Mouse (Mus musculus) intestine, embryonic 15.5 days (tissue): ENCODE data around the gene Rap1gds1. TPM values are rescaled to one million over a fixed set of nuclear protein-coding genes. Genes with fewer than 3 reads are reported as not detected.
A peak's percentile ranks its signal among the peaks of the same experiment; 100 is the strongest.

Experiments
- ATAC-seq: fragments of 200-750 bp; cut with Nextera tagmentation; 2 replicates; pipeline ENCODE4 v1.8.0; 2017; ENCODE audit warnings: moderate TSS enrichment, moderate library complexity
- H3K27ac ChIP-seq: fragments of 300-500 bp; sonication (generic); 2 replicates; pipeline ENCODE4 v1.5.1; 2015; ENCODE audit warnings: mild to moderate bottlenecking, inconsistent platforms
- H3K27me3 ChIP-seq: fragments of 300-500 bp; sonication (generic); replicated peaks from 2 replicates; pipeline ENCODE4 v1.6.1; 2015; ENCODE audit warnings: inconsistent platforms
- H3K36me3 ChIP-seq: fragments of 300-500 bp; sonication (generic); 2 replicates; pipeline ENCODE4 v1.6.1; 2015; ENCODE audit warnings: inconsistent platforms
- H3K4me1 ChIP-seq: fragments of 300-500 bp; sonication (generic); replicated peaks from 2 replicates; pipeline ENCODE4 v1.6.1; 2015; ENCODE audit warnings: inconsistent platforms
- H3K4me2 ChIP-seq: fragments of 300-500 bp; sonication (generic); replicated peaks from 2 replicates; pipeline ENCODE4 v1.6.1; 2015; ENCODE audit warnings: mild to moderate bottlenecking, inconsistent platforms
- H3K4me3 ChIP-seq: fragments of 300-500 bp; sonication (generic); replicated peaks from 2 replicates; pipeline ENCODE4 v1.5.1; 2015; ENCODE audit warnings: inconsistent platforms
- H3K9ac ChIP-seq: fragments of 300-500 bp; sonication (generic); 2 replicates; pipeline ENCODE4 v1.6.1; 2015; ENCODE audit warnings: inconsistent platforms
- H3K9me3 ChIP-seq: fragments of 300-500 bp; sonication (generic); 2 replicates; pipeline ENCODE4 v1.6.1; 2016; ENCODE audit warnings: inconsistent platforms
- WGBS: fragments of 180-500 bp; shearing (Covaris S2); methylation state at CpG from one replicate; pipeline ENCODE4 v1.1.7; 2015; 5-methylcytosine and 5-hydroxymethylcytosine counted together
- polyA plus RNA-seq: library from polyadenylated mRNA; unstranded; fragments of >200 nt; fragmentation: Nextera tagmentation; extraction: Ambion mirVana; gene quantifications from 2 replicates; pipeline ENCODE4 v1.2.1, GENCODE M21; 2015

Rap1gds1 gene
- polyA plus RNA-seq, 1 experiment from 2014 or later = 53.2 TPM

DNA sequence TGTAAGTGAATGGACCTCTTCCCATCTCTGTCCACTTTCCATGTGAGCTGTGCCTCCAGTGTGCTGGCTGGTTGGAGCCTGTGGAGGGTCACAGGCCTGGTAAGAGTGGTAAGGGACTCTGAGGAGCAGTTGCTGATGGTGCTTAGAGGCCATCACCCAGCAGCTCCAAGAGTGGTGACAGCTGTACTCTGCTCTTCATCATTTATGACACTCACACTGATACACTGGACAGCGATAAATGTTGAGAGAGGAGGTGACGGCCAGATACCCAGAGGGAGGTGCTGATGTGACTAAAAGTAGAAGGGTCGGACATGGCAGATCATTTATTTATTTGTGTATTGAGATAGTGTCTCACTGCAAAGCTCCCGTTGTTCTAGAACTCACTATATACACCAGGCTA is 156.8 kb downstream of the Rap1gds1 start:
- H3K9me3 ChIP-seq = no peaks in the 10 kb centered on the region
- 81% methylated on average over 4 of the region's 4 CpGs for WGBS
- H3K4me1 ChIP-seq = no peaks in the 10 kb centered on the region
- no peak overlapping the region for H3K4me3 ChIP-seq
- H3K27me3 ChIP-seq = no peaks in the 10 kb centered on the region
- no peak overlapping the region for H3K27ac ChIP-seq
- no peak overlapping the region for H3K4me2 ChIP-seq
- no peaks in the 10 kb centered on the region for H3K36me3 ChIP-seq
- no peak for ATAC-seq
- no peak overlapping the region for H3K9ac ChIP-seq

DNA sequence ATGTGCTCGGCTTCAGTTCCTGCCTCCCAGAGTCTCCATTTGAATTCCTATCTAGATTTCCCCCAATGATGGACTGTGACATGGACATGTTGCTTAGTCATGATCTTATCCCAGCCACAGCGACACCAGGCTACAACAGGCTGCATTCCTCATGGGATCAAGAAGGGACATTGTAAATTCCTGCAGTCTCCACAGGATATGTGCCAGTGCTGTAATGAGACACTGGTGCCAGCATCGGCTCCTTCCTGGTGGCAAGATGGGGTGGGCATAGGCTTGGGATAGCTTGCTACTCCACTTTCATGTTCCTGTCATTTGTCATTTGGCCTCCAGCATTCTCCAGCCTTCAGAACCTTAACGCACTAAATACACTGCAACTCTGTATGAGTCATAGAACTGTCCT is 158.0 kb downstream of the Rap1gds1 start:
- ATAC-seq = no peak
- 70% methylated on average over 4 of the region's 4 CpGs for WGBS

DNA sequence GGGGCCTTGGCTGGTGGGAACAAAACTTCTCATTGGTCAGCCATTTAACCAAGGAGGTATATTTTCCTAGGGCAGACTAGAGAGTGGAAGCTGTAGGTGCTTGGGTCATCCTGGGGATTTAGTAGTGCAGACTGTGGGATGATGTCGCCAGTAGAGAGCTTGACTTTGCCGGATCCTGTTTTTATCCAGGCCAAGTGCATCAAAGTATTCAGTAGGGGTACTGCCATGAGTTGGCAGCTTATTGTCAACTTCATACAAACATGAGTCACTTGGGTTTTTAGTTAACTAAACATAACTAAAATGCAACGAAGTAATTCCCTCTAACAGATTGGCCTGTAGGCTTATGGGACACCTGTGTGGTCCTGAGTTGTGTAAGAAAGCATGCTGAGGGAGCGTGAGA is 158.4 kb downstream of the Rap1gds1 start:
- H3K9me3 ChIP-seq = no peaks in the 10 kb centered on the region
- WGBS = 85% methylated on average over 4 of the region's 4 CpGs
- no peak overlapping the region for H3K4me2 ChIP-seq
- no peaks in the 10 kb centered on the region for H3K4me1 ChIP-seq
- H3K36me3 ChIP-seq = no peaks in the 10 kb centered on the region
- no peak overlapping the region for H3K27ac ChIP-seq
- no peak overlapping the region for H3K9ac ChIP-seq
- no peak for ATAC-seq
- no peaks in the 10 kb centered on the region for H3K27me3 ChIP-seq
- H3K4me3 ChIP-seq = no peak overlapping the region

More for the DNA sequence above, 158.0 kb downstream of the Rap1gds1 start:
- no peak overlapping the region for H3K4me2 ChIP-seq
- H3K27me3 ChIP-seq = no peaks in the 10 kb centered on the region
- no peaks in the 10 kb centered on the region for H3K4me1 ChIP-seq
- no peak overlapping the region for H3K4me3 ChIP-seq
- H3K9ac ChIP-seq = no peak overlapping the region
- H3K36me3 ChIP-seq = no peaks in the 10 kb centered on the region
- H3K9me3 ChIP-seq = no peaks in the 10 kb centered on the region
- H3K27ac ChIP-seq = no peak overlapping the region

DNA sequence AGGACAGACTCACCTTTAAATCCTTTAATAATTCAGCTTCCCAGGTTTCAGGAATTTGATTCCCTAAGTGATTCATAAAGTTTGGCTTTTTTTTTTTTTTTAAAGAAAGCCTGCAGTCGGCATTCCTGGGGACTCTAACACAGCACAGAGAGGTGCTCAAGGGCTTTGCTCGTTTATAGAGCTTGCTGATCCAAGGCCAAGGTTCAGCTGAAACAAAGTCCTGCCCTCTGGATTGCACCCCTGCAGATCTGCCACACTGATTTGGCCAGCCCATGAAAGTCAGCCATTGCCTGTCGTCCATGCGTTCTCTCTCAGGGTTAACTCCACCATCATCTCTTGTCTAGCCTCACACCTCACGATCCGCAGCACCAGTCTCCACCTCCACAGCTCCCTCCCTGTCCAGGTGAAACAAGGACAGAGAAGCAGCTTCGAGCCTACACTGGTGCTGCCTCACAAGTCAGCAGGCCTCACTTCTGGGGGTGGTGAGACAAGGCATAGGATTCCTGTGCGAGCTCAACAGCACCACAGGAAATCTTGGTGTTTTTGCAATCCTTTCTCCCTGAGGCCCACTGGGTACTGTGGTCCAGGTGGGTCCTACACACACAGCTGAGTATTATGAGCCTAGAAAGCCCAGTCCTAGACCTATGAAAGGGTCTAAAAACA is 160.2 kb downstream of the Rap1gds1 start:
- no peak overlapping the region for H3K4me3 ChIP-seq
- no peaks in the 10 kb centered on the region for H3K9me3 ChIP-seq
- H3K27ac ChIP-seq = no peak overlapping the region
- peak; percentile 79 for ATAC-seq
- no peaks in the 10 kb centered on the region for H3K27me3 ChIP-seq
- no peak overlapping the region for H3K4me2 ChIP-seq
- H3K4me1 ChIP-seq = no peaks in the 10 kb centered on the region
- H3K9ac ChIP-seq = no peak overlapping the region
- no peaks in the 10 kb centered on the region for H3K36me3 ChIP-seq
- 43% methylated on average over 8 of the region's 8 CpGs for WGBS

DNA sequence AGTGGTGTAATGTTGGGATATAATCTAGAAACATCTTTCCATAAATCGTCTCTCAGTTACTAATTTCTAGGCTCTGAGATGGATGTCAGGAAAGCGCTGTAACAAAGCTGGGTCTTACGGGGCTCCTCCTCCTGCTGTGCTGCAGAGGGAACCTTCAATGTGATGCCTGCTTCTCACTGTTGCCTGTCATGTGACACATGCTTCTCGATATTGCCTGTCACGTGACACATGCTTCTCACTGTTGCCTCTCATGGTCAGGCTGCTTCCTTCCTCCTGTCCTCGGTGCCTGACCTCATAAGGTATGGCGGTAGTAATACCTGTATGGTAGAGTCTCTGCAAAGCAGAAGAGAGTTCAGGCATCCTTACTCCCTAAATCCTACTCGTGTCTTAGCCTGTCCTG is 162.5 kb downstream of the Rap1gds1 start:
- Histone ChIP-seq H3K9me3 (no peaks in the 10 kb centered on the region), H3K4me2 (no peak overlapping the region), H3K4me3 (no peak overlapping the region), H3K9ac (no peak overlapping the region), H3K27me3 (no peaks in the 10 kb centered on the region), H3K36me3 (no peaks in the 10 kb centered on the region), H3K4me1 (no peaks in the 10 kb centered on the region), H3K27ac (no peak overlapping the region)
- ATAC-seq = no peak
- 87% methylated on average over 8 of the region's 8 CpGs for WGBS

DNA sequence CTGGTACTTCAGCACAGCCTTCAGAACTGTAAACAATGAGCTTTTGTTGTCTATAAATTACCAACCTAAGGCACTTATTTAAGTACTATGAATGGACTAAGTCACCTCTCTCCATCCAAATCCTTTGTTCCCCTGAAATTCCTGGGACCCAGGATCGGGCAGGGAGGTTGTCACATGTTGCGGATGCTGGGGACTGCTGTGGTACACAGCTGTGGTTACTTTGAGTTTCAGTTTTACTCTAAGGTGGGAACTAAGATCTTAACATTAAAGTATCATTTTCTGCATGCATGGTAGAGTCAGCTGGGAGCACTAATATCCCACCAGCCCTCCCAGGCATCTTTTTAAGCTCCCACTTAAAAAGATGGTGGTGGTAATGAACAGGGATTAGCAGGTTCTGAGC is 165.7 kb downstream of the Rap1gds1 start:
- H3K27me3 ChIP-seq = no peaks in the 10 kb centered on the region
- H3K27ac ChIP-seq = no peak overlapping the region
- ATAC-seq = no peak
- H3K9ac ChIP-seq = no peak overlapping the region
- no peak overlapping the region for H3K4me2 ChIP-seq
- no peaks in the 10 kb centered on the region for H3K36me3 ChIP-seq
- no peak overlapping the region for H3K4me3 ChIP-seq
- H3K9me3 ChIP-seq = no peaks in the 10 kb centered on the region
- H3K4me1 ChIP-seq = no peaks in the 10 kb centered on the region
- WGBS = 82% methylated on average over 2 of the region's 2 CpGs

DNA sequence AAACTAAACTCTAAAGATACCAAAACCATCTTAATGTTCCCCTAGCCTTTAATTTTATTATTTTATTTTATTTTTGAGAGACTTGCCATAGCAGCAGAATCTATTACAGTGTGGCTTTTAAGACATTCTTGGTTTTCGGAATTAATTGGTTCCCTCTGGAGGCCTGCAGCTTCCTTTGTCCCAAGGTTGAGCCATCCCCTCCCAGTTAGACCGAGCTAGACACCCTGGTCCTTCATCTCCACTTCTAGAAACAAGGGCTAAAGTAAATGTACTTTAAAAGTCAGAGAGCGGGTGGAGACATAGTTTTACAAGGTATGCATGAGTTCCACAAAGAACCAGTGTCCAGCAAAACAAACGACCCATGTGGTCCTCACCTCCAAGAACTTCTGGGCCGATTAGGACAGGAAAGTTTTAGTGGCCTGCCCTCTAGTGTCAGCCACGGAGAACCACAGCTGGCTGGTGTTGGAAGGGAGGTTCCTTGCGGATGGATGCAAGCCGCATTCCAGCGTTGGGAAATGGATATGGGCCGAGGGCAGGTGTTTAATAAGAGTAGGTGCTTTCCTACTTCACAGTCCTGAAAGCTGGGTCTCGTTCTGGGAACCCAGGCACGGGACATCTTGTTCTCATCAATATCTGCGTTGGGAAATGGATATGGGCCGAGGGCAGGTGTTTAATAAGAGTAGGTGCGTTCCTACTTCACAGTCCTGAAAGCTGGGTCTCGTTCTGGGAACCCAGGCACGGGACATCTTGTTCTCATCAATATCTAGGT is 168.7 kb downstream of the Rap1gds1 start:
- H3K9me3 ChIP-seq = no peaks in the 10 kb centered on the region
- peak; percentile 73 for ATAC-seq
- no peaks in the 10 kb centered on the region for H3K4me1 ChIP-seq
- WGBS = 33% methylated on average over 17 of the region's 17 CpGs
- no peak overlapping the region for H3K4me2 ChIP-seq
- H3K4me3 ChIP-seq = no peak overlapping the region
- no peak overlapping the region for H3K9ac ChIP-seq
- no peak overlapping the region for H3K27ac ChIP-seq
- no peaks in the 10 kb centered on the region for H3K27me3 ChIP-seq
- no peaks in the 10 kb centered on the region for H3K36me3 ChIP-seq

DNA sequence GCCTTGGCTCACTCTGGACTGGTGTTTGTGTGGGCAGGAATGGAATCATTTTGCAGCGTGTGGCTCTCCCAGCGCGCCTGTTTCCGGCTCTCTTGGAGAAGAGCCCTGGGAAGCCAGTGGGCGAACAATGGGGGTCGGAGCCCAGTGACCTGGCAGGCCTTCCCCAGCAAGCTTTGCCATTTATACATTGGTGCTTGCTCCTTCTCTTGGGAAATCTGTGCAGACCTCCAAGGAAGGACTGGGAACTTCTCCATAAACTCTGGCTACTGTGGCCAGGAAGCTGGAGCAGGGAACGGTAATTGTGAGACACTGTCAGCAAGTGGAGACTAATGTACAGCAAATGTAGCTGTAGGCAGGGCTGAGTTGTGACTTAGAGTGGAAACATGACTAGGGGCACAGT is 169.3 kb downstream of the Rap1gds1 start:
- Histone ChIP-seq H3K9ac (no peak overlapping the region), H3K36me3 (no peaks in the 10 kb centered on the region), H3K4me1 (no peaks in the 10 kb centered on the region), H3K27ac (no peak overlapping the region), H3K4me3 (no peak overlapping the region), H3K27me3 (no peaks in the 10 kb centered on the region), H3K9me3 (no peaks in the 10 kb centered on the region), H3K4me2 (no peak overlapping the region)
- ATAC-seq = 0 out of 2 replicates have a peak, but pooled peaks have one; percentile 10
- WGBS = 66% methylated on average over 7 of the region's 7 CpGs

DNA sequence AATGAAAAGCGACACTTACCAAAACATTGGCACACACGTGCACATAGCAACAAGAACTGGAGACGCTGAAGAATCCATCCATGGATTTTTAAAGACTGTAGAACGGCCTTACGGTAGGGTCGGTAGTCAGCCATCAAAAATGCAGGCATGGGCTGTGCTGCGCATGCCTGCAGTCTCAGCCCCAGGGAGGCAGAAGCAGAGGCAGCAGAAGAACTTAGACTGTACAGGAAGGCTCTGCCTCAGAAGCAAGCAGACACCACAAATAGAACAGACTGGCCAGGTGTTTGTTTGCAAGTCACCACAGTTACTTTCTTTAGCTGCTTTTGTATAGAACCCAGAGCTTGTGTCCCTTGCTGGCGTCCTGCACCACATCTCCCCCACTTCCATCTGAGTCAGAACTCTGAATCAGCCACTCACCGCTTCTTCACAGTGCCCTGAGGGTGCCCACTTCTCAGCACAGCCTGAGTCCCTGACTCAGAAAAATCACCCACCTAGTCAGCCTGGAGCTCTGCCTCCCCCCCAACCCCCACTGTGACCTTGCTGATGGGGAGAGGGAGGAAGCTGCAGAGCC is 174.3 kb downstream of the Rap1gds1 start:
- ATAC-seq = no peak
- no peak overlapping the region for H3K27ac ChIP-seq
- no peak overlapping the region for H3K4me2 ChIP-seq
- H3K27me3 ChIP-seq = no peaks in the 10 kb centered on the region
- no peaks in the 10 kb centered on the region for H3K36me3 ChIP-seq
- no peaks in the 10 kb centered on the region for H3K4me1 ChIP-seq
- 84% methylated on average over 9 of the region's 9 CpGs for WGBS
- H3K4me3 ChIP-seq = no peak overlapping the region
- no peak overlapping the region for H3K9ac ChIP-seq
- no peaks in the 10 kb centered on the region for H3K9me3 ChIP-seq

DNA sequence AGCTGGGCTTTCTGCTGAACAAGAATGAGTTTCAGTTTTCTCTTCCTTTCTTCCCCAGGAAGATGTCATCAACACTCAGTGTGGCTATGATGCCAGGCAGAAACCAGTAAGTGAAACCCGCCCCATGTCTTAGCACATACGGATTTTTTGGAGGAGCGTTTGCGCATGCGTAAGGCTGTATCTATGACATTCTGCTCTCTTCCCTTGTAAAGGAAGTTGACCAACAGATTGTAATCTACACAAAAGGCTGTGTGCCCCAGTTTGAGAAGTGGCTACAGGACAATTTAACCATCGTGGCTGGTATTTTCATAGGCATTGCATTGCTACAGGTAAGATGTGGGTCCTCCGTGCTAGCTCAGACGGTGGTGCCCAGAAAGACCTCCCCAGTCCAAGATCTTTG is 176.9 kb downstream of the Rap1gds1 start:
- Histone ChIP-seq H3K9ac (no peak overlapping the region), H3K27me3 (no peaks in the 10 kb centered on the region), H3K27ac (no peak overlapping the region), H3K4me2 (no peak overlapping the region), H3K4me3 (no peak overlapping the region), H3K9me3 (no peaks in the 10 kb centered on the region), H3K4me1 (no peaks in the 10 kb centered on the region), H3K36me3 (no peaks in the 10 kb centered on the region)
- 93% methylated on average over 8 of the region's 8 CpGs for WGBS
- no peak for ATAC-seq

DNA sequence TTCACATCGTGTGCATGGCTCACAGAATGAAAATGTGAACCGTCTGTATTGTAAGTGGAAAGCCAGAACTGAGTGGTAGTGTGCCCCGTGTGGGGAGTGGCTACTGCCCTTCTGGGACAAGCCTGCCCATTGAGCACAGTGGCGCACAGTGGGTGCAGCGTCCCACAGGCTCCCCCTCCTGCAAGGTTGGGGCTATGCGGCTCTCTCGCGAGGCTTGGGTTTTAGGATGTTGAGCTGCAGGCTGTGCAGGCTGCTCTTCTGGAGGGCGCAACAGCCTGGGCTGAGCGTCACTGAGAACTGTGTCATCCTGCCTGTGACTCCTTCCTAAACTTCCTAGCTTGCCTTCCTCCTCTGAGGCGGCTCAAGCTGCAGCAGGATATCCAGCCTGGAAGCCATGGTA is 177.5 kb downstream of the Rap1gds1 start:
- no peaks in the 10 kb centered on the region for H3K9me3 ChIP-seq
- H3K36me3 ChIP-seq = no peaks in the 10 kb centered on the region
- WGBS = 90% methylated on average over 11 of the region's 11 CpGs
- no peaks in the 10 kb centered on the region for H3K27me3 ChIP-seq
- ATAC-seq = no peak
- no peak overlapping the region for H3K4me2 ChIP-seq
- H3K4me1 ChIP-seq = no peaks in the 10 kb centered on the region
- no peak overlapping the region for H3K4me3 ChIP-seq
- no peak overlapping the region for H3K27ac ChIP-seq
- H3K9ac ChIP-seq = no peak overlapping the region

DNA sequence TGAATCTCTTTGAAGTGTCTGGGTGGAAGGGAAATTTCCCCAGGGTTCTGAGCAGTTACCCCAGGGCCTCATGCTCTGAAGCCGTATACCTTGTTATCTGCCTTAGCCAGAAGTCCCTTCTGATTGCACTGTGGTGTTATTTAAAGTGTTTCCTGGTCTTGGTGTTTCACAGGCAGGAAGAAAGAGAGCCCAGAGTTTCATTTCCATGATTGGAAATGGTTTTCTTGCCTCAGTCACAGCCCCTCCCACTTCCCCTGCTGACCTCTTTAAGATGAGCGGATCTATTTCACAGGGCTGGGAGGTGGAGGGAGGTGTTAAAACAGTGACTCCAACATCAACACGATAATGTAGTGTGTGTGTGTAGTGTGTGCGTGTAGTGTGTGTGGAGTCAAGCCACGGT is 181.5 kb downstream of the Rap1gds1 start:
- H3K27ac ChIP-seq = no peak overlapping the region
- no peak overlapping the region for H3K4me2 ChIP-seq
- no peak overlapping the region for H3K4me3 ChIP-seq
- H3K27me3 ChIP-seq = no peaks in the 10 kb centered on the region
- no peaks in the 10 kb centered on the region for H3K9me3 ChIP-seq
- 0 out of 2 replicates have a peak, but pooled peaks cover 4% of the 10 kb centered on the region for H3K4me1 ChIP-seq
- ATAC-seq = peak; percentile 63; the same call in 1 of the 2 replicates
- H3K9ac ChIP-seq = no peak overlapping the region
- no peaks in the 10 kb centered on the region for H3K36me3 ChIP-seq
- WGBS = 39% methylated on average over 5 of the region's 5 CpGs
